Mouse (Mus musculus): ENCODE results near the gene Lrrk1. TPM values are rescaled to one million over a fixed set of nuclear protein-coding genes. Genes with fewer than 3 reads are reported as not detected.

The Lrrk1 gene
- 69.1 and 76.4 TPM in 2 replicates for polyA plus RNA-seq (2012; rRNA removed)

GRCm38 (mm10) chr7:66387813-66388521, at the start of gene Lrrk1:
Lrrk1 (minus strand) TSS chr7:66388350.
- peaks cover 6% of the 10 kb centered on the region for H3K4me1 ChIP-seq (ENCODE audit: control insufficient read depth, insufficient read depth, low read length)
- peak within 1 kb of the TSS; percentile 87 for H3K4me3 ChIP-seq (replicated peaks; ENCODE audit: extremely low read depth, low read depth, low read length)
- DNase-seq = peak; percentile 80
- TF ChIP-seq CTCF (IDR thresholded peaks at IDR 0.05; ENCODE audit: insufficient read depth, low read length) (peak; percentile 6; the same call in 1 of the 2 replicates), POLR2A (IDR thresholded peaks at IDR 0.05; ENCODE audit: borderline replicate concordance, extremely low read depth, low read depth, low read length) (peak; percentile 70; the same call in 1 of the 2 replicates)
- whole genome bisulfite sequencing = 1% methylated on average over 70 of the region's 70 CpGs

DNA sequence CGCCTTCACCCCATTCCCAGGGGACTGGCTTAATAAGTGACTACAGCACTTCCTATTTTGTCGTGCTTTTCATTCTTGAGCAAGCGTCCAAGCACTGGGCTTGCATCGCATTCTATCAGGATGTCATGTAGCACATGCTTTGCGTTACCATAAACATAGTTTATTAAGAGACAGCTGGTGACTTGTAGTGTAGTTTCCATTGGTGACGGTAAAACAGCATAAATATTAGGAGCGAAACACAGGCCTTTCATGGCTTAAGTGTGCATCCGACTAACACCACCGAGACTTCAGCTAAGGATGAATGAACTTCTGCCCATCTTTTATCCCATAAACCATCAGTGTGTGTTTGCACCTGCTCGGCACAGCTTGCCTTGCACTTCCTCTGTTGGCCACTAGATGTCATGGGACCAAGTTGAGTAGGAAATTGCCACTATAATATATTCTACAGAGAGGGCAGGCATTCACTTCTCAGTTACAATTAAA, 46.3 kb upstream of the Lrrk1 start:
- DNase-seq = peak; percentile 57

GRCm38 (mm10) chr7:66427437-66428161, 39.4 kb upstream of the Lrrk1 start, which contains the start of gene Aldh1a3:
Aldh1a3 (minus strand) TSS chr7:66427517.
- H3K4me1 ChIP-seq (ENCODE audit: control insufficient read depth, insufficient read depth, low read length) = peaks cover 2% of the 10 kb centered on the region
- TF ChIP-seq CTCF (IDR thresholded peaks at IDR 0.05; ENCODE audit: insufficient read depth, low read length) (no peak), POLR2A (IDR thresholded peaks at IDR 0.05; ENCODE audit: borderline replicate concordance, extremely low read depth, low read depth, low read length) (no peak)
- WGBS = 0% methylated on average over 49 of the region's 56 CpGs
- DNase-seq = no peak
- H3K4me3 ChIP-seq (replicated peaks; ENCODE audit: extremely low read depth, low read depth, low read length) = no peak within 1 kb of the TSS

More for the DNA sequence above, 46.3 kb upstream of the Lrrk1 start:
- no peak overlapping the region for H3K4me3 ChIP-seq (replicated peaks; ENCODE audit: extremely low read depth, low read depth, low read length)
- TF ChIP-seq POLR2A (IDR thresholded peaks at IDR 0.05; ENCODE audit: borderline replicate concordance, extremely low read depth, low read depth, low read length) = no peak
- TF ChIP-seq CTCF (IDR thresholded peaks at IDR 0.05; ENCODE audit: insufficient read depth, low read length) = peak; percentile 96
- no peaks in the 10 kb centered on the region for H3K4me1 ChIP-seq (ENCODE audit: control insufficient read depth, insufficient read depth, low read length)
- WGBS = 36% methylated on average over 10 of the region's 10 CpGs

DNA sequence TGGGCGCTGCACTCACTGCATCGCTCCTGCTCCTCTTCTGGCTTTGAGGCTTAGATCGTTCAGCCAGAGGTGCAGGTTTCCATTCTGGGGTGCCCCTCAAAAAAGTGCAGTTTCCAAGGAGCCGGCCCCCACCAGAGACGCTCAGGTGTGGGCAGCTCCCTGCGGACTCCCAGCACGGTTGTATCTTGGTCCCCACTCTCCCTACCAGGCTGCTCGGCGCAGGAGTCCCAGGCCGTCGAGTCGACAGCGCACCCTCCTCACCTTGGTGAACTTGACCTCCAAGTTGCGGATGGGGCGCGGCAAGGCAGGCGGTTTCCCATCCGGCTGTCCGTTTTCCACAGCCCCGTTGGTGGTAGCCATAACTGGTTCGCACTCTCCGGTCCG, 38.9 kb upstream of the Lrrk1 start:
- Histone ChIP-seq H3K4me3 (replicated peaks; ENCODE audit: extremely low read depth, low read depth, low read length) (no peak overlapping the region), H3K4me1 (ENCODE audit: control insufficient read depth, insufficient read depth, low read length) (peaks cover 2% of the 10 kb centered on the region)
- TF ChIP-seq POLR2A (IDR thresholded peaks at IDR 0.05; ENCODE audit: borderline replicate concordance, extremely low read depth, low read depth, low read length) (no peak), CTCF (IDR thresholded peaks at IDR 0.05; ENCODE audit: insufficient read depth, low read length) (no peak)
- no peak for DNase-seq
- 3% methylated on average over 23 of the region's 23 CpGs for WGBS

DNA sequence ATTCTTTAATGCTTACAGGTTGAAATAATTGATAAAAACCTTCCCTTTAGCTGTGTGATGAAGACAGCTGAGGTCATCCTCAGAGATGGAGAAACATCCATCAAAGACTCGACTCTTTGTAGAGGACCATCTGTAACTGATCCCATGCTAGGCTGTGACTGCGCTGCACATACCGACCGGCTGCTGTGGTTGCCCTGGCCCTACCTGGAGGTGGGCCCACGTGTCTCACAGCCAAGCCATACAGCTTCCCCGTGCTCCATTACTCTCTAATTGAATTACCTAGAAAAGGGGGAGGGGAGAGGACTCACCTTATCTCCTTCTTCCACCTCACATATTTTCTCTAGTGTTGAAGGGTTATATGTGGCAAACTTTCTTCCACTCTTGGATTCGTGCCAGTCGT, 33.8 kb upstream of the Lrrk1 start:
- WGBS = 68% methylated on average over 8 of the region's 8 CpGs
- no peak for DNase-seq
- no peak for TF ChIP-seq CTCF (IDR thresholded peaks at IDR 0.05; ENCODE audit: insufficient read depth, low read length)
- no peak for TF ChIP-seq POLR2A (IDR thresholded peaks at IDR 0.05; ENCODE audit: borderline replicate concordance, extremely low read depth, low read depth, low read length)

DNA sequence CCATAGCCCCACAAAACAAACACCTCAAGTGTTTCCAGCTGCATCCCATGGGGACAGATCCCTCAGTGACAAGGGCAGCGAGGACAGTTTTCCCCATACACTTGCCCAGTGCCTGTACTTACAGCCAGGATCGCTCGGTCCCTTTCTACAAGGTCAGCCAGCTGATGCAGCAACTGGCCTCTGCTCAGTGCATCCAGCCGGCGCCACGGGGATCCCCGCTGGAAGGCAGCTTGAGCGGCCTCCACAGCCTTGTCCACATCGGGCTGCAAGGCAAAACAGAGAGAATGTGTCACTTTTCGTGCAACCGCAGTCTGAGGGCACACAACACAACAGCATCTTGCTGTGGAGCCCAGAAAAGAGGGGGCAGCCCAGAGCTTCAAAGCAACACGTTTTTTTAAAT, 30.8 kb upstream of the Lrrk1 start:
- Histone ChIP-seq H3K4me1 (ENCODE audit: control insufficient read depth, insufficient read depth, low read length) (no peaks in the 10 kb centered on the region), H3K4me3 (replicated peaks; ENCODE audit: extremely low read depth, low read depth, low read length) (no peak overlapping the region)
- no peak for TF ChIP-seq POLR2A (IDR thresholded peaks at IDR 0.05; ENCODE audit: borderline replicate concordance, extremely low read depth, low read depth, low read length)
- TF ChIP-seq CTCF (IDR thresholded peaks at IDR 0.05; ENCODE audit: insufficient read depth, low read length) = no peak
- WGBS = 54% methylated on average over 12 of the region's 12 CpGs
- DNase-seq = no peak

More for the DNA sequence above, 33.8 kb upstream of the Lrrk1 start:
- no peak overlapping the region for H3K4me3 ChIP-seq (replicated peaks; ENCODE audit: extremely low read depth, low read depth, low read length)
- H3K4me1 ChIP-seq (ENCODE audit: control insufficient read depth, insufficient read depth, low read length) = no peaks in the 10 kb centered on the region

GRCm38 (mm10) chr7:66416829-66417228, 28.7 kb upstream of the Lrrk1 start:
- no peak for DNase-seq
- TF ChIP-seq POLR2A (IDR thresholded peaks at IDR 0.05; ENCODE audit: borderline replicate concordance, extremely low read depth, low read depth, low read length) = no peak
- TF ChIP-seq CTCF (IDR thresholded peaks at IDR 0.05; ENCODE audit: insufficient read depth, low read length) = no peak
- 45% methylated on average over 4 of the region's 4 CpGs for WGBS
- Histone ChIP-seq H3K4me3 (replicated peaks; ENCODE audit: extremely low read depth, low read depth, low read length) (no peak overlapping the region), H3K4me1 (ENCODE audit: control insufficient read depth, insufficient read depth, low read length) (no peaks in the 10 kb centered on the region)

DNA sequence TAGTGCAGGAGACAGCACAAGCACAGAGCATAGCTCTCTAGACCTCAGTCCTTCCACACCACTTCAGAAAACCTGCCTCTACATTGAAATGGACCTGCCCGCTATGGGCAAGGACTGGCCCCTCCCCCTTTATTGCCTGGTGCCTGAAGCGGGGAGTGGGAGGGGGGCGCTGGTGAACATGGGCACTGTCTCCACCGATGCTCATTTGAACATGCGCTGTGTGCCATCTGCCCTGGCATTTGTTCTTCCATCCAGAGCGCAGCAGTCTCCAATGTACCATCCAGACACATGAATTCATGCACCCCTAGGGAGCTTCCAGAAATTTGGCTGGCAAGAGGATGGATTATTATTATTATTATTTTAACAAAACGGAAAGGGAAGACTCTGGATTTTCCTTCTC, 24.9 kb upstream of the Lrrk1 start:
- no peaks in the 10 kb centered on the region for H3K4me1 ChIP-seq (ENCODE audit: control insufficient read depth, insufficient read depth, low read length)
- WGBS = 84% methylated on average over 7 of the region's 7 CpGs
- TF ChIP-seq POLR2A (IDR thresholded peaks at IDR 0.05; ENCODE audit: borderline replicate concordance, extremely low read depth, low read depth, low read length) (no peak), CTCF (IDR thresholded peaks at IDR 0.05; ENCODE audit: insufficient read depth, low read length) (no peak)
- no peak for DNase-seq
- no peak overlapping the region for H3K4me3 ChIP-seq (replicated peaks; ENCODE audit: extremely low read depth, low read depth, low read length)

DNA sequence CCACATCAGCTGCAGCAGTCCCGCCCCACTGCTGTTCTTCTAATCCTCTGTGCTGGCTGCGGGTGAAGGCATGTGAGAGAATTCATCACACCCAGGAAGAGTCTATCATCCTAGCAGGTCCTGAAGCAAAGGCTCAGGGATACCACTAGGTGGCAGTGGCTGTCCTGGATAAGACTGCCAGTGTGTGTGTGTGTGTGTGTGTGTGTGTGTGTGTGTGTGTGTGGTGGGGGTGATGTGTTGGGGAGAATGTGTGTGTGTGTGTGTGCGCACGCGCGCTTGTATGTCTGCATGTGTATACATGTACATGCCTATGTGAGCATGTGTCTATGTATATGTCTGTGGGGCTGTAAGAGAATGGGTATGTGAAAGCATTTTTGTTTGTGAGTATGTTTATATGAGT, 21.3 kb upstream of the Lrrk1 start:
- TF ChIP-seq POLR2A (IDR thresholded peaks at IDR 0.05; ENCODE audit: borderline replicate concordance, extremely low read depth, low read depth, low read length) = no peak
- peak; percentile 37 for TF ChIP-seq CTCF (IDR thresholded peaks at IDR 0.05; ENCODE audit: insufficient read depth, low read length)
- Histone ChIP-seq H3K4me3 (replicated peaks; ENCODE audit: extremely low read depth, low read depth, low read length) (no peak overlapping the region), H3K4me1 (ENCODE audit: control insufficient read depth, insufficient read depth, low read length) (no peaks in the 10 kb centered on the region)
- 70% methylated on average over 6 of the region's 6 CpGs for WGBS
- DNase-seq = no peak
